Mouse (Mus musculus) right cerebral cortex, postnatal 36 days (tissue): ENCODE results near the gene Gtpbp8.

Source experiments
- DNase-seq, 2 experiments: peaks; one replicate each; pipeline ENCODE4 v3.0.0; 2022; ENCODE audit warnings: low spot score in 2 of 2, mixed read lengths in 1 of 2

Gene Gtpbp8

GRCm38 (mm10) chr16:44688507-44688906, 57.7 kb downstream of the Gtpbp8 start:
- no peak for DNase-seq

DNA sequence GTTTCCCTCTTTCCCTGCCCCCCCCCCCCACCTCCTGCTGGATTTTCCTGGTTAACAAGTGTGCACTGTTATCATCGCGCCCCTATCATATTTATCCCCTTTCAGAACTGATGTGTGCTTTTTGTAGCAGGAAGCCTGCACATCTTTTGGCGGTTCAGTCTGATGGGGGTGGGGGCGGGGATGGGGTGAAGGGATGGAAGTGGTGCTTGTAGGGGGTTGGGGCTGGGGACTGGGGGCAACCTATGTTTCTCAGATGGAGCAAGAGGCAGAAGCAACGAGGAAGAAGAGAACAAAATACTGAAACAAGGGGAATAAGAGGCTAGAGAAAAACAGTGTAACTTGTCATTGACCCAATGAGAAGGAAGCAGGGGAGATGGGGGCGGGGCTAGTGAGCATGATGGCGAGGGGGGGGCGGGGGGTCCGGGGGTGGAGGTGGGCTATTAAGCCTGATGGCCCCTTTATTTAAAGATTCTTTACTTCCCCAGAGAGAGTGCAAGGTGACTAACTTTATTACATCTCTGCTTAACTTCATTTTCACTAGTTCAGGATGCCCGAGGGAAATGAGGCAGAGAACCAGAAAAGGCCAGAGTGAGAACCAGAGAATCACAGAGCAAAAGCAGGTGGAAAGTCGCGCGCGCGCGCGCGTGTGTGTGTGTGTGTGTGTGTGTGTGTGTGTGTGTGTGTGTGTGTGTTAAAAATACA, 58.3 kb downstream of the Gtpbp8 start:
- no peak for DNase-seq

DNA sequence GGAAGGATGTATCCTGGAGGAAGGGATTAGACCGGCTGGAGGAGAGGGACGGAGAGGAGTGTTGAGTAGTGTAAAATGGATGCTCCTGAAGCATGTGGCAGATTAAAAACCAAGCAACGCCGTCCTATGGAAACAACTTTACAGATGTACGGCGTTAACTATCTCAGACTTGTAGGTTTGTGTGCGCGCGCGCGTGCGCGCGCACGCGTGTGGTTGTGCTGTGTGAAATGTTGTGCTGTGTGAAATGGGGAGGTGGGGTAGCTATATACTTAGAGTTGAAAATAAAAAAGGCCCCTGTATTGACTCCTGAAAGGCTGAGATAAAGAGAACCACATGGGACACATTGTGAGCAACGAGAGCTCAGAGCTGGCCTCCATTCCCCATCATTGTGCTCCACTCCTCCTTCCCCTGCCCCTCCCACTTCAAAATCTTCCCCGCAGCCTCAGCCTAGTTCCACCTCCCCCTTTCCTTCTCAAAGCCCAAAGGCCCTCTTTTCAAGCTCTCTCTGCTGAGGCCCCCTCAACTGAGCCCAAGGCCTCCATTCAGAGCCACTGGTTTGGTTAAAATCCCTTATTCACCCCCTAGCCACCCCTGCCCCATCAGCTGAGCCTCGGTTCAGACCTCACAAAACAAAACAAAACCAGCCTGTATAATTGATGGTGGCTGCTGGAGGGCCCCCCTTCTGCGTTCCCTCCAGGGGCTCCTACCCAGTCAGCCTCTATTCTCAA, 59.0 kb downstream of the Gtpbp8 start:
- no peak for DNase-seq
